Mouse (Mus musculus) CH12.LX (cell line): ENCODE results near the gene Grxcr1. TPM values are rescaled to one million over a fixed set of nuclear protein-coding genes. Genes with fewer than 3 reads are reported as not detected.
A peak's percentile ranks its signal among the peaks of the same experiment; 100 is the strongest.

Source experiments
- DNase-seq: peaks from one replicate; pipeline ENCODE4 v3.0.0-alpha.2; 2013; ENCODE audit errors: extremely low read depth
- H3K27ac ChIP-seq: 2 replicates; pipeline ENCODE4 v1.5.1; 2012; ENCODE audit warnings: low read depth, mild to moderate bottlenecking, control low read depth, moderate library complexity; ENCODE audit not compliant: insufficient read depth
- H3K27me3 ChIP-seq: replicated peaks from 2 replicates; pipeline ENCODE3; 2012; ENCODE audit warnings: inconsistent platforms
- H3K36me3 ChIP-seq, 2 experiments: replicated peaks in 1 of 2; 2 replicates each; pipeline versions ENCODE3 to v1.6.1; 2012; ENCODE audit warnings: inconsistent platforms in 1 of 2, low read length in 1 of 2, mild to moderate bottlenecking in 1 of 2, mixed read lengths in 1 of 2, moderate library complexity in 1 of 2; ENCODE audit not compliant: control insufficient read depth in 1 of 2, insufficient read depth in 1 of 2
- H3K4me1 ChIP-seq, 2 experiments: 2 replicates each; pipeline ENCODE4 v1.6.1; 2012; ENCODE audit warnings: inconsistent platforms in 1 of 2, moderate library complexity in 1 of 2; ENCODE audit not compliant: insufficient read depth in 2 of 2, control insufficient read depth in 1 of 2
- H3K4me2 ChIP-seq: 2 replicates; pipeline ENCODE4 v1.6.1; 2012; ENCODE audit warnings: low read depth, mild to moderate bottlenecking, control low read depth; ENCODE audit not compliant: poor library complexity, insufficient read depth, severe bottlenecking
- H3K4me3 ChIP-seq, 3 experiments: fragments of 150-350 bp in 1 of 3; sonication (generic) in 1 of 3; replicated peaks in 1 of 3; 2 replicates each; pipeline versions ENCODE3 to v1.5.1; 2011 to 2012; ENCODE audit warnings: low read depth in 2 of 3, low read length in 2 of 3, mild to moderate bottlenecking in 2 of 3, moderate library complexity in 2 of 3, control low read depth in 1 of 3, improper control_type of control experiment in 1 of 3, inconsistent platforms in 1 of 3, mixed read lengths in 1 of 3; ENCODE audit not compliant: poor library complexity in 1 of 3
- H3K79me2 ChIP-seq: replicated peaks from 2 replicates; pipeline ENCODE4 v1.6.1; 2012; ENCODE audit warnings: mild to moderate bottlenecking, moderate library complexity; ENCODE audit not compliant: control insufficient read depth, poor library complexity, insufficient read depth, severe bottlenecking; ENCODE audit errors: extremely low read depth
- H3K9ac ChIP-seq: 2 replicates; pipeline ENCODE4 v1.6.1; 2012; ENCODE audit warnings: low read depth, mild to moderate bottlenecking, control low read depth, moderate library complexity; ENCODE audit not compliant: insufficient read depth
- H3K9me3 ChIP-seq: replicated peaks from 2 replicates; pipeline ENCODE3; 2012; ENCODE audit warnings: low read length, inconsistent platforms, mixed read lengths
- BHLHE40 ChIP-seq: IDR thresholded peaks from 2 replicates; pipeline ENCODE4 v1.6.1; 2011; ENCODE audit warnings: mild to moderate bottlenecking, low read depth, low read length, improper control_type of control experiment
- CHD2 ChIP-seq: IDR thresholded peaks from 2 replicates; pipeline ENCODE4 v1.6.1; 2011; ENCODE audit warnings: low read length, improper control_type of control experiment
- EP300 ChIP-seq: IDR thresholded peaks from 2 replicates; pipeline ENCODE4 v1.6.1; 2011; ENCODE audit warnings: low read length, improper control_type of control experiment
- ETS1 ChIP-seq: conservative IDR thresholded peaks from 2 replicates; pipeline ENCODE4 v1.6.1; 2012; ENCODE audit warnings: low read depth, mild to moderate bottlenecking, inconsistent platforms, low read length, improper control_type of control experiment, moderate library complexity
- HCFC1 ChIP-seq: IDR thresholded peaks from 2 replicates; pipeline ENCODE4 v1.6.1; 2012; ENCODE audit warnings: low read depth, mild to moderate bottlenecking, inconsistent platforms, low read length, improper control_type of control experiment
- IRF4 ChIP-seq: IDR thresholded peaks from 2 replicates; pipeline ENCODE4 v1.6.1; 2014; ENCODE audit warnings: low read depth, mild to moderate bottlenecking, inconsistent platforms, low read length, improper control_type of control experiment
- JUND ChIP-seq: conservative IDR thresholded peaks from 2 replicates; pipeline ENCODE4 v1.6.1; 2011; ENCODE audit warnings: low read depth, low read length, improper control_type of control experiment
- KAT2A ChIP-seq: IDR thresholded peaks from 2 replicates; pipeline ENCODE4 v1.6.1; 2012; ENCODE audit warnings: low read length, improper control_type of control experiment, inconsistent platforms; ENCODE audit not compliant: insufficient replicate concordance
- MAZ ChIP-seq: IDR thresholded peaks from 2 replicates; pipeline ENCODE4 v1.6.1; 2012; ENCODE audit warnings: low read depth, mild to moderate bottlenecking, inconsistent platforms, low read length, improper control_type of control experiment, moderate library complexity
- MEF2A ChIP-seq: IDR thresholded peaks from 2 replicates; pipeline ENCODE4 v1.6.1; 2014; ENCODE audit warnings: low read depth, mild to moderate bottlenecking, inconsistent platforms, low read length, improper control_type of control experiment, borderline replicate concordance
- MYC ChIP-seq: IDR thresholded peaks from 2 replicates; pipeline ENCODE4 v1.6.1; 2011; ENCODE audit warnings: low read depth, mild to moderate bottlenecking, improper control_type of control experiment, low read length
- POLR2AphosphoS2 ChIP-seq: IDR thresholded peaks from 2 replicates; pipeline ENCODE4 v1.6.1; 2011; ENCODE audit warnings: low read depth, low read length, improper control_type of control experiment
- RCOR1 ChIP-seq: conservative IDR thresholded peaks from 2 replicates; pipeline ENCODE4 v1.6.1; 2012; ENCODE audit warnings: low read depth, mild to moderate bottlenecking, inconsistent platforms, low read length, improper control_type of control experiment
- SIN3A ChIP-seq: IDR thresholded peaks from 2 replicates; pipeline ENCODE4 v1.6.1; 2012; ENCODE audit warnings: low read length, improper control_type of control experiment, inconsistent platforms
- TBP ChIP-seq: conservative IDR thresholded peaks from 2 replicates; pipeline ENCODE4 v1.6.1; 2011; ENCODE audit warnings: low read depth, low read length, improper control_type of control experiment
- UBTF ChIP-seq: IDR thresholded peaks from 2 replicates; pipeline ENCODE4 v1.6.1; 2012; ENCODE audit warnings: low read depth, mild to moderate bottlenecking, inconsistent platforms, low read length, improper control_type of control experiment, moderate library complexity
- USF2 ChIP-seq: conservative IDR thresholded peaks from 2 replicates; pipeline ENCODE4 v1.6.1; 2011; ENCODE audit warnings: low read depth, low read length, improper control_type of control experiment
- ZKSCAN1 ChIP-seq: IDR thresholded peaks from 2 replicates; pipeline ENCODE4 v1.6.1; 2012; ENCODE audit warnings: low read depth, inconsistent platforms, low read length, improper control_type of control experiment, borderline replicate concordance
- dilution Hi-C: fragments of 300-500 bp; cut with MboI; formaldehyde crosslinking; loops from 2 replicates; pipeline ENCODE4 v1.14.3; 2020; ENCODE audit warnings: low sequenced_read_pairs; ENCODE audit not compliant: extremely low pct_unique_long_range_greater_than_20kb, extremely low pct_ligation_motif_present
- in situ Hi-C: fragments of 300-500 bp; cut with MboI; formaldehyde crosslinking; loops from 3 replicates; pipeline ENCODE4 v1.14.3; 2019; ENCODE audit warnings: low sequenced_read_pairs, low pct_ligation_motif_present, low pct_unique_long_range_greater_than_20kb, mixed read lengths
- polyA plus RNA-seq: library from polyadenylated mRNA; unstranded; fragments of >175 nt; gene quantifications from 2 replicates; pipeline ENCODE4 v1.2.1, GENCODE M21; 2012; ENCODE audit warnings: low read depth; ENCODE audit not compliant: insufficient read length
- total RNA-seq, 2 experiments: library from RNA; depleted of rRNA; stranded (reverse); fragments of 300-350 nt in 1 of 2; fragments of >200 nt in 1 of 2; gene quantifications; 2 replicates each; pipeline ENCODE4 v1.2.3; 2012 to 2014

The Grxcr1 gene
- total and polyA plus RNA-seq, 3 experiments: not detected

- Histone ChIP-seq H3K27ac (no peak overlapping the region), H3K9ac (no peak overlapping the region), H3K27me3 (no peaks in the 10 kb centered on the region), H3K4me1 (peaks cover 0 to 4% of the 10 kb centered on the region in 2 experiments; a peak in 1 of 4 replicates), H3K79me2 (no peaks in the 10 kb centered on the region), H3K9me3 (no peaks in the 10 kb centered on the region), H3K36me3 (no peaks in the 10 kb centered on the region), H3K4me3 (no peak overlapping the region), H3K4me2 (no peak overlapping the region)
- in situ Hi-C loops (no loop called here), dilution Hi-C loops (no loop called here)
- DNase-seq: no peak
- TF ChIP-seq RCOR1 (no peak), MYC (no peak), CHD2 (no peak), JUND (no peak), UBTF (no peak)
Observed at GRCm38 (mm10) chr5:68039077-68039476, 7.4 kb downstream of the Grxcr1 start.

GRCm38 (mm10) chr5:68043339-68043738, 11.7 kb downstream of the Grxcr1 start:
- Histone ChIP-seq H3K36me3 (no peaks in the 10 kb centered on the region), H3K27me3 (no peaks in the 10 kb centered on the region), H3K4me1 (peaks cover 0 to 10% of the 10 kb centered on the region in 2 experiments; a peak in 2 of 4 replicates), H3K4me3 (no peak overlapping the region), H3K79me2 (no peaks in the 10 kb centered on the region), H3K9me3 (no peaks in the 10 kb centered on the region), H3K4me2 (no peak overlapping the region), H3K9ac (no peak overlapping the region), H3K27ac (no peak overlapping the region)
- in situ Hi-C loops: no loop called here
- dilution Hi-C loops: no loop called here
- no peak for DNase-seq
- TF ChIP-seq KAT2A (no peak), CHD2 (no peak), POLR2AphosphoS2 (no peak), TBP (no peak), ZKSCAN1 (no peak), HCFC1 (no peak)
- TF ChIP-seq, all 38 proteins: peak for 0

- Histone ChIP-seq H3K4me2 (no peak overlapping the region), H3K9ac (no peak overlapping the region), H3K79me2 (no peaks in the 10 kb centered on the region), H3K4me3 (no peak overlapping the region), H3K9me3 (no peaks in the 10 kb centered on the region), H3K27ac (no peak overlapping the region), H3K27me3 (no peaks in the 10 kb centered on the region)
- dilution Hi-C loops: no loop called here
- DNase-seq: no peak
- in situ Hi-C loops: no loop called here
- TF ChIP-seq EP300: peak; percentile 32; the same call in 1 of the 2 replicates
- TF ChIP-seq BHLHE40: no peak
- no peak for TF ChIP-seq TBP
- TF ChIP-seq IRF4: peak; percentile 38; the same call in 1 of the 2 replicates
- TF ChIP-seq MAZ: no peak
- no peak for TF ChIP-seq USF2
- TF ChIP-seq SIN3A: no peak
- TF ChIP-seq JUND: no peak
- no peak for TF ChIP-seq MEF2A
- TF ChIP-seq ETS1: no peak
- TF ChIP-seq, all 38 proteins: peak for 2
- H3K36me3 ChIP-seq: no peaks in the 10 kb centered on the region
- H3K4me1 ChIP-seq: peaks cover 5 to 27% of the 10 kb centered on the region in 2 experiments
Observed at GRCm38 (mm10) chr5:68048783-68049182, 17.1 kb downstream of the Grxcr1 start.
